ENCODE assay signal across 8 mouse cellular contexts in genomic region chr9:44488416-44488815, GRCm38 (mm10). TPM values are rescaled to one million over a fixed set of nuclear protein-coding genes. Genes with fewer than 3 reads are reported as not detected.
DNase-seq lines count a peak whose midpoint lies in the region; ATAC-seq lines count a peak whose summit lies in the region.

No protein-coding gene starts in this region.

- H3K27me3 ChIP-seq in liver, embryonic 11.5 days (replicated peaks; ENCODE audit: control insufficient read depth, insufficient read depth, low read length): no peaks in the 10 kb centered on the region

- DNase-seq in gastrocnemius, adult 18-20 months (ENCODE audit: low spot score): peak; percentile 35
- no peak for DNase-seq in gastrocnemius, postnatal 14 days
- DNase-seq in cerebellum, adult 9-10 months: peak; percentile 37
- DNase-seq in heart, postnatal 10 days: peak; percentile 53 to 57
- DNase-seq in liver, embryonic 11.5 days (ENCODE audit: low spot score): no peak
- DNase-seq in ovary, postnatal 10 days (ENCODE audit: low spot score): peak; percentile 15
- DNase-seq in spleen, postnatal 10 days (ENCODE audit: low spot score in 2 of 2): no peak
- no peak for DNase-seq in embryo, embryonic 11 days

- H3K36me3 ChIP-seq in liver, embryonic 11.5 days (ENCODE audit: control insufficient read depth, insufficient read depth, low read length): no peaks in the 10 kb centered on the region

- 37% methylated on average over 8 of the region's 8 CpGs for WGBS in liver, embryonic 11.5 days

- no peak for ATAC-seq in liver, embryonic 11.5 days (replicated peaks; ENCODE audit: low FRiP score)

- intact Hi-C loops in gastrocnemius, postnatal 14 days (cut with DNase I; ENCODE audit: low total_unique reads): no loop called here
- intact Hi-C loops in heart, postnatal 10 days (cut with DNase I): no loop called here

- no peak overlapping the region for H3K4me3 ChIP-seq in liver, embryonic 11.5 days (ENCODE audit: low read depth, low read length)

- peak overlapping the region; percentile 84 for H3K4me2 ChIP-seq in liver, embryonic 11.5 days

- H3K9ac ChIP-seq in liver, embryonic 11.5 days (ENCODE audit: low read depth, low read length): no peak overlapping the region

- peaks cover 84% of the 10 kb centered on the region for H3K4me1 ChIP-seq in liver, embryonic 11.5 days (replicated peaks; ENCODE audit: control insufficient read depth, insufficient read depth, low read length)

- peak overlapping the region; percentile 90 for H3K27ac ChIP-seq in liver, embryonic 11.5 days (ENCODE audit: low read depth, low read length)

- H3K9me3 ChIP-seq in liver, embryonic 11.5 days (ENCODE audit: control insufficient read depth, low read length): no peaks in the 10 kb centered on the region

RNA-seq across cellular contexts. Expression of gene Bcl9l, which starts 5.8 kb away (rescaled TPM):
- 10 to 100 TPM; 36.0 to 36.6 TPM for total RNA-seq in gastrocnemius, adult 18-20 months (2021)
- total RNA-seq in gastrocnemius, postnatal 14 days (2021): 10 to 100 TPM; 38.9 to 44.2 TPM
- total RNA-seq in heart, postnatal 10 days (2021): 10 to 100 TPM; 66.8 to 73.0 TPM
- polyA plus RNA-seq in liver, embryonic 11.5 days (2014; fragmentation: Nextera tagmentation; extraction: Ambion mirVana): 4.1 and 5.0 TPM in 2 replicates

RNA-seq across cellular contexts. Expression of gene Upk2, which starts 33.6 kb away (rescaled TPM):
- under 1 TPM; 0.43 to 0.83 TPM for total RNA-seq in gastrocnemius, adult 18-20 months (2021)
- under 1 TPM; 0.35 to 0.78 TPM for total RNA-seq in gastrocnemius, postnatal 14 days (2021)
- total RNA-seq in heart, postnatal 10 days (2021): not detected
- not detected in 2 replicates for polyA plus RNA-seq in liver, embryonic 11.5 days (2014; fragmentation: Nextera tagmentation; extraction: Ambion mirVana)

RNA-seq across cellular contexts. Expression of gene Foxr1, which starts 47.5 kb away (rescaled TPM):
- total RNA-seq in gastrocnemius, adult 18-20 months (2021): not detected
- not detected for total RNA-seq in gastrocnemius, postnatal 14 days (2021)
- total RNA-seq in heart, postnatal 10 days (2021): not detected
- polyA plus RNA-seq in liver, embryonic 11.5 days (2014; fragmentation: Nextera tagmentation; extraction: Ambion mirVana): not detected in 2 replicates

Comparison
In these comparisons a context has a peak if more than half of its experiments do, and no peak if none do; other contexts are left out.
1. DNase-seq: peak in gastrocnemius, adult 18-20 months (single experiment), cerebellum, adult 9-10 months (single experiment), heart, postnatal 10 days (2 of 2) and ovary, postnatal 10 days (single experiment); none in gastrocnemius, postnatal 14 days (single experiment), liver, embryonic 11.5 days (single experiment), spleen, postnatal 10 days (0 of 2) and embryo, embryonic 11 days (single experiment).